Mouse (Mus musculus) 3T3-L1 (cell line): Measurements from ENCODE around the gene Gp1bb.

Source experiments
- DNase-seq: peaks from one replicate; pipeline ENCODE4 v3.0.0-alpha.2; 2015; ENCODE audit warnings: low read depth, low spot score

Gp1bb gene

DNA sequence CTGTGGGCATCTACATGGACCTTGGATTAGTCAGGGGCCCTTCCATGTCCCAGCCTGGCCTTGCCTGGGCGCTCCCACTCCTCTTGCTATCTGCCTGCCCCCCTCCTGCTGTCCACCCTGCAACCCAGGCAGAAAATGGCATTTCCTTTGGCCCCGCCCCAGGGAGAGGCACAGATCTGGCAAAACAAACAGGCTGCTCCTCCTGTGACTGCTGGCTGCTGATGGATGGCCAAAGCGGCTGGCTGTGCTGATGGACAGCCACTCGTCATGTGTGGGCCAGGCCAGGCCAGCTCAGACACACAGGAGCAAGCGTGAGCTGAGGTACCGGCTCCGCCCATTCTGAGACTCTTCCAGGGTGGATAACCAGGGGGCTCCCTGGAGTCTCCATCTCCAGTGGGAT, 20.8 kb downstream of the Gp1bb start:
- DNase-seq: no peak

DNA sequence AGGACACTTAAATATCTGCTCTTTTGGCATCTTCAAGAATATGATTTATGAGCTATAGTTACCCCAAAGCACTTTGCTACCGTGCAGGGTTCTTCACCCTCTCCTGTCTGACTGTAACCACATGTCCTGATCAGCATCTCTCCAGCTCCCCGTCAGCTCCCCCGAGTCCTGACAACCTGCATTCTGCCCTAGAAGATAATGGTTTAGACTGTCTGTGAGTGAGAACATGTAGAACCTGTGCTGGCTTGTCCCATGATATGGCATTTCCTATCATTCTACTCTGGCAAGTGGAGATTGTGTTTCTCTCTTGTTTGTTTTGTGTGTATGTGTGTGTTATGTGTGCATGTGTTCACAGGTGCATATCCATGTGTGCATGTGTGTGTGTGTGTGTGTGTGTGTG, 24.2 kb downstream of the Gp1bb start:
- DNase-seq: no peak

DNA sequence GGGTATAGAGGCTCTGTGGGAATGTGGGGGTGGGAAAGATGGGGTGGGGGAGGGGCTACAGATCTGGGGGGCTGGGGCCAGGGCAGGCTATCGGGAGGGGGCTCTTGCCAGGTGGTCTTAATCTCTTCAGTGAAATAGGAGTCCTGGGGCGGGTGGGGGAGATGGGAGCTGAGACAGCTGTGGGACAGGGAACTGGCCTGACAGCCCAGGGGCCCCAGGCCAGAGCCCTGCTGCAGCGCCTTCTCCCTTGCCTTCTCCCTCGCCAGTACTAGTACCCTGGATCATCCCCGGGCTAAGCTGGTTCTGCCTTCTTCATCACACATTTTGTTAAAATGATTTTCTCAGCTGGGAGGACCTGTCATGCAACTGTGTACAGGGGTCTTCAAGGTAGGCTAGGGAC, 25.9 kb downstream of the Gp1bb start:
- DNase-seq: no peak

GRCm38 (mm10) chr16:18593930-18594329, 28.3 kb downstream of the Gp1bb start:
- no peak for DNase-seq

GRCm38 (mm10) chr16:18591047-18592018, 30.9 kb downstream of the Gp1bb start:
- DNase-seq: no peak

GRCm38 (mm10) chr16:18589804-18590790, 32.1 kb downstream of the Gp1bb start, which contains the start of gene Tbx1:
Gene Tbx1 (minus strand): TSS chr16:18590671.
- DNase-seq: no peak

- no peak for DNase-seq
Observed at GRCm38 (mm10) chr16:18589080-18589621, 33.1 kb downstream of the Gp1bb start.

DNA sequence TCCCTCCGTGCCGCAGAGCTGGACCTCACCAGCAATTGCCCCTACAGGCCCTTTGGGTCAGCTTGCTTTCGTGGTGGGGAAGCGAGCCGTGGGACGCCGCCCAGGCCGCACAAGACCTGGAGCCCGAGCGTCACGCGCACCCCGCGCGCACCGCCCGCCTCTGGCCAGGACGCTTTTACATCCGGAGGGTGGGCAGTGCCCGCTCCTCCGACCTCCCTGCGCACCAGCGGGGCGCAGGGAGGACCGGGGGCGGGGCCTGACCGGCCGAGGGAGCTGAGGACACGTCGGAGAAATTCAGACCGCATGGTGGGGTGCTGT, 33.5 kb downstream of the Gp1bb start:
- DNase-seq: no peak

DNA sequence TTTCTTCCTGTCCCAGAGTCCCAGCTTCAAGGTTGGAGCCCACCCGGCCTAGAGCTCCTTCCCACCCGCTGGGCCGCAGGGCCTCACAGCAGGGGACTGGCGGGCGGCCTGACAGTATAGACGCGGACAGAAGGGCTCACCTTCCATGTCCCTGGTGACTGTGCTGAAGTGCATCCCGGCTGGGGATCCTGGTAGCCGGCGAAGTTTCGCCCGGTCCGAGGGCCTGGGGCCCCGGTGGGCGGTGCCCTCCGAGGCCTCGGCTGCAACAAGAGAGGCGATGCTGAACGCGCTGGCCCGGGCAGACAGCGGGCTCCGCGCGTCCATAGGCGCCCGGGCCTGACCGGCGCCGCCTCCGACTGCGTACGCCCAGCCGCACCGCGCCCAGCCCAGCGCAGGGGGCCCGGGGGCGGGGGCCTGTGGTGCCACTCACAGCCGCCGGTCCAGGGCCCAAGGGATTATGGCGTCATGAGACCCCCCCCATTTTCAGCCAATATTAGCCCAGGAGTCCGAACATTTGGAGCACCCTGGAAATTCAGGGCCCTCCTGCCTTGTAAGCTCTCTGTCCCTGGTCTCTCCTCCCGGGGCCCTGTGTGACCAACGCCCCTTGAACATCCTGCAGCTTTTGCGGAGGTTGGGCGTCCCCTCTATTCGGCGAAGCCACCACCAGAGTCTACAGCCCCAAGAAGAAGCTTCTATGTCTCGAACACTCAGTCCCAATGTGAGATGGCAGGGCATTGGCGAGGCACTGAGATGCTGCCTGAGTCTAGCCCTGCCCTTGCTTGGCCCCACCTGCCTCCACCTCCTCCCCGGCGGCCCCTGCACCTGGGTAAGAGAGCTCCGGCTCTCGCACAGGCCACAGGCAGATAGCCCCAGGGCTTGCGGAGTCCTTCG, 34.1 kb downstream of the Gp1bb start:
- no peak for DNase-seq

- no peak for DNase-seq
Observed at GRCm38 (mm10) chr16:18586906-18587546, 35.2 kb downstream of the Gp1bb start.

- no peak for DNase-seq
Observed at GRCm38 (mm10) chr16:18586076-18586905, 35.9 kb downstream of the Gp1bb start.

DNA sequence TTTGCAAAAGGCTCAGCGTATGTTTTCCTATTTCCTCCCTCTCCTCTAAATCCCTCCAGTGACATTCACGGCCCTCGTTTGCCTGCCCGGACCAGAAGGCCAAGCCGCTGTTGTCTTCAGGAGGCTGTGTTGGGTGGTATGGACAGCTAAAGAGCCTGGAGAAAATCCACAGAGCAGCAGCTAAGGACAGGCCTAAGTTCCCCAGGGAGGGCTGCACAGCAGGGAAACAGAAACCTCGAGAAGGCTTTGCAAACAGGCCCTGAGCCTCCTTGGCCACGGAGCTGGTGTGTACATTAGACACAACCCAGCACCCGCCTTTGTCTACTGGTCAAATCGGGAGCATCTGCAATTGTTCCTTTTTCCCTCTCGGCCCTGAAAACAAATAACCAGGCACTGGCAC, 36.5 kb downstream of the Gp1bb start:
- DNase-seq: no peak

DNA sequence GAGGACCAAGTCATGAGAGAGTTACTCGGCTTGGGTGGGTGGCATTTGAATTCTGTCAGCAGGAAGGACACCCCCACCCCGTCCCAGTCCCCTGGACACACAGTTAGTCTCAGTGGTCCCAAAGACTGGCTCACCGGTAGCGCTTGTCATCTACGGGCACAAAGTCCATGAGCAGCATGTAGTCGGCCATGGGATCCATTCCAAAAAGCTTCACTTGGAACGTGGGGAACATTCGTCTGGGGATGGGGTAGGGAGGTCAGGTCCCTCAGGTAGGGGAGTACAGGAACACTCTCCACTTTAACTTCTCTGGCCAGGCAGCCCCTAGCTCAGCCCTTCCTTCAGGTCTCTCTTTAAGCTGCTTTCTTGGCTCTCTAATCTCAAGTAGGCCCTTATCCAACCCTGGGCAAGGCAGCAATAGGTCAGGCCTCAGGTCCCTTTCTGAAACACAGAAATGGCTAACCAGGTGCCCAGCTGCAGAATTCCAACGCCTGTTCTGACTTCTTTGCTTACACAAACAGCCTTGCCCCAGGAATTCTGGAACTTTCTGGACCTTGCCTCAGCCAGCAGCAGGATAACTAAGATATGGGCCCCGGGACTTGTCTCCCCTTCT, 37.2 kb downstream of the Gp1bb start:
- DNase-seq: no peak

GRCm38 (mm10) chr16:18583673-18584357, 38.4 kb downstream of the Gp1bb start:
- no peak for DNase-seq

DNA sequence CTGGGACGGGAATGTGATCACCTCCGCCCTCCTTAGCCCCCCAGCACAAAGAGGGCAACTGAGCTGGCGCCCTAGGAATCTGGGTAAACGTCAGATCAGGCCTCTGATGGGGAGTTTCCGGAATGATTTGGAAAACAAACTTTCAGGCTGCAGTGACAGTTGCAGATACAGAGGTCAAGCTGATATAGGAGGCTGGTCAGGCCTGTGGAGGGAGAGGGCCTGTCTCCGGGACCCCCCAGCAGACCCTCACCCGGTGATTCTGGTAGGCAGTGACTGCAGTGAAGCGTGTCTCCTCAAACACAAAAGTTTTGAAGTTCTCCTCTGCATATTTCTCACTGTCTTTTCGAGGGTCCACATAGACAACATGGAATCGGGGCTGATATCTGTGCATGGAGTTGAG, 39.0 kb downstream of the Gp1bb start:
- no peak for DNase-seq

- no peak for DNase-seq
Observed at GRCm38 (mm10) chr16:18582426-18583148, 39.6 kb downstream of the Gp1bb start.

GRCm38 (mm10) chr16:18581623-18582205, 40.5 kb downstream of the Gp1bb start:
- no peak for DNase-seq
